Mouse (Mus musculus): Measurements from ENCODE around the gene Slc9a3r1. TPM values are rescaled to one million over a fixed set of nuclear protein-coding genes. Genes with fewer than 3 reads are reported as not detected.

Gene Slc9a3r1
- polyA plus RNA-seq, 1 experiment from 2014 or later: 37.8 TPM

DNA sequence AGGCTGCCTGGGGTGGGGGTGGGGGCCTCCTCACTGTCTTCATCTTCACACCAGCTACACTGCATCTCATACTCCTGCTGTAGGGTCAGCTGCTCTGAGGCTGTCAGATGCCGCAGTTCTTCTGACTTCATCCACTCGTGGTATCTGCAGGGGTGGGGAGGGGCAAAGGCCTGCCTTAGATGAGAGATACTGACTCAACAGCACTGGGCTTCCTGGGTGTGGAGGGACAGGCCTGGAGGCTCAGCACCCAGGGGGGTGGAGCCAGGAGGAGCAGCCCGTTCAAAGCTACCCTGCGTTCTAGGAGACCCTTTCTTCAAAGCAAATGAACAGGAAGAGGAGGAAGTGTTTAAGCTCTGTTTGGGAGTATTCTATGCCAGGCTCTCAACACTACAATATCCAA, 21.8 kb downstream of the Slc9a3r1 start:
- DNase-seq (ENCODE audit: low spot score): no peak
- 64% methylated on average over 4 of the region's 4 CpGs for WGBS
- peaks cover 36% of the 10 kb centered on the region for H3K4me1 ChIP-seq

DNA sequence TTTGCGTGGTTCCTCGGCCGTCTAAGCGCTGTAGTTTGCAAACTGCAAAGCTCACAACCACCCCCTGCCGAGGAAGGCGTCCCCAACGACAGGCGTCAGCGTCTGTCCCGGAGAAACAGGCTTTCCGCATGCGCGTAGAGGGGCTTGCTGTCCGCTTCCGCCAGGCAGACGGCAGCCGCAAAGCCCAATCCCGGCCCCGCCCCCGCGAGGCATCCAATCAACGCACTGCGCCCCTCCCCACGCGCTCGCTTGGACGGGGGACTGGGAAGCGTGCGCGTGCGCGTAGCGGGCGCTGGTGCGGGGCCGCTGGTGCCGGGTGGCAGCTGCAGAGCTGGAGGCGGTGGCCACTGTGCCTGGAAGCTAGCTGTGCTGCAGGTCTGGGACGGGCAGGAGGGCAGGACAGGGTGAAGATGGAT, 24.1 kb downstream of the Slc9a3r1 start, which contains the start of gene Tmem104:
Gene Tmem104, plus strand, starts transcription at position 264 of the 416 bp plus-strand sequence.
- DNase-seq (ENCODE audit: low spot score): peak; percentile 99
- H3K9me3 ChIP-seq (replicated peaks): no peaks in the 10 kb centered on the region
- peak within 1 kb of the TSS; percentile 87 for H3K27ac ChIP-seq (replicated peaks)
- H3K27me3 ChIP-seq (ENCODE audit: low read depth, poor library complexity, severe bottlenecking): no peaks in the 10 kb centered on the region
- H3K4me3 ChIP-seq: peak within 1 kb of the TSS; percentile 68
- peaks cover 35% of the 10 kb centered on the region for H3K4me1 ChIP-seq
- under 1% methylated on average over 39 of the region's 39 CpGs for WGBS
- H3K36me3 ChIP-seq: peaks cover 22% of the 10 kb centered on the region

More for the DNA sequence above, 21.8 kb downstream of the Slc9a3r1 start:
- H3K9me3 ChIP-seq (replicated peaks): no peaks in the 10 kb centered on the region
- H3K27me3 ChIP-seq (ENCODE audit: low read depth, poor library complexity, severe bottlenecking): no peaks in the 10 kb centered on the region
- peaks cover 17% of the 10 kb centered on the region; the same call in 1 of the 2 replicates for H3K36me3 ChIP-seq
- no peak overlapping the region for H3K27ac ChIP-seq (replicated peaks)
- H3K4me3 ChIP-seq: no peak overlapping the region

DNA sequence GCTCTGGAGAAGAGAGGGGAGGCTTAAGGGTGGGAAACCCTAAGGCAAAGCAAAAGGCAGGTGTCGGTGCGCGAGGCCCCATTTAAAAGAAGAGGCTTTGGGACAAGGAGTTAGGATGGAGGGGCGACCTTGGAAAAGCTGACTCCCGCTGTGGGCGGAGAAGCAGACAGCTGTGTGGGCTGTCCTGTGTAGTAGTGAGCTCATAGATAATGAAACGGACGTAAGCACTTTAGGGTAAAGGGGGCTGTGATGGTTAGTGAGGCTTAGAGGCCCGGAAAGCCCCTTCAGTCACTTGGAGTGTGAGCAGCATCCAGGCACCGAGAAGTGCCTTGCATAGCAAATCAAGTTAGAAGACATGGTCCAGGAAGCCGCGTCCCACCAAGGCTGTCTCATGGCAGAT, 24.6 kb downstream of the Slc9a3r1 start, which contains the start of gene Nat9:
Gene Nat9, minus strand, starts transcription at position 167 of the 400 bp plus-strand sequence.
- Histone ChIP-seq H3K4me3 (peak within 1 kb of the TSS; percentile 68), H3K36me3 (peaks cover 22% of the 10 kb centered on the region), H3K27me3 (ENCODE audit: low read depth, poor library complexity, severe bottlenecking) (no peaks in the 10 kb centered on the region), H3K4me1 (peaks cover 35% of the 10 kb centered on the region), H3K27ac (replicated peaks) (peak within 1 kb of the TSS; percentile 87), H3K9me3 (replicated peaks) (no peaks in the 10 kb centered on the region)
- DNase-seq (ENCODE audit: low spot score): no peak
- WGBS: 13% methylated on average over 12 of the region's 12 CpGs

DNA sequence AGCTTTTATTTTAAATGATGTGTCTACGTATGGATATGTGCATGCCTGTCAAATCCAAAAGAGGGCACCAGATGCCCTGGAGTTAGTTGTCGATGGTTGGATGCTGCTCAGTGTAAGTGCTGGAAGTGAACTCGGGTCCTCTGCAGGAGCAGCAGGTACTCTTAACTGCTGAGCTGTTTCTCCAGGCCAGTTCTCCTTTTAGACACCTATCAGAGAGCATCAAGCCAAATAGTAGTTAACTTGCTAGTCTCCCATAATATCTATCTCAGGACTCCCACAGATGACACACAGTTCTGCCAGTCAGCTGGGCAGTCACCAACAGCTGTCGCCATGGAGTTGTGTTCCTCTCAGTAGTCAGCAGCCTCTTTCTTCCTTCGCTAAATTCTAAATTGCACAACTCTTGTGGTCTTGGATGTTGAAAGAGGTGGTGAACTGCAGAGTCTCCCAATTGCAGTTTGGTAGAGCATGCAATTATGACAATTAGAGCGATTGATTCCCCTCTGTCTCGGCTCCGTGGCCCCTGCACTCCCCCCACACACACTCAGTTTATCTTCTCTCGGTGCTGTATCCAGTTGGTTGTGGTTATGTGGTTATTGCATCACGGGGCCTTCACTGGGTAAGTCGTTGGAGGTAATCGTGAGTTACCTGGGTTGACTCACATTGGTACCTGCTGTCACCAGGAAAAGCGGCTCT, 25.5 kb downstream of the Slc9a3r1 start:
- Histone ChIP-seq H3K4me1 (peaks cover 35% of the 10 kb centered on the region), H3K36me3 (peaks cover 18% of the 10 kb centered on the region), H3K4me3 (0 out of 2 replicates have a peak overlapping the region, but pooled peaks have one; percentile 9), H3K27me3 (ENCODE audit: low read depth, poor library complexity, severe bottlenecking) (no peaks in the 10 kb centered on the region), H3K27ac (replicated peaks) (no peak overlapping the region), H3K9me3 (replicated peaks) (no peaks in the 10 kb centered on the region)
- 89% methylated on average over 13 of the region's 13 CpGs for WGBS
- DNase-seq (ENCODE audit: low spot score): no peak

DNA sequence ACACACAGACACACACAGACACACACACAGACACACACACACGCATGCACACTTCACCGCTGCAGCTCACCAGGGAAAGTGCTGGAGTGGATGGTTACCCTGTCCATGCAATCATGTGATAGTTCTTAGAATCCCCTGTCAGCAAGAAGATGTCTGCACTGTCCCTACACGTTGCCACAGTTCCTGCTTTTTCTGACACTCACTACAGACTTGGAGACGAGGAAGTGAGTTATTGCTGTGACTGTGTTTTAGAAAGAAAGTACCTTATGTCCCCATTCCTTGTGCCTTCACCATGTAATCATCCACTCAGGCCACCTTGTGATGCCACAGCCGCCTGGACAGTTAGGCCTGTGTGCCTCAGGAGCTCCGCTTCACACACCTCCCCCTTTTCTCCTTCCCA, 26.2 kb downstream of the Slc9a3r1 start:
- Histone ChIP-seq H3K4me3 (no peak overlapping the region), H3K27ac (replicated peaks) (no peak overlapping the region), H3K9me3 (replicated peaks) (no peaks in the 10 kb centered on the region), H3K36me3 (peaks cover 18% of the 10 kb centered on the region), H3K27me3 (ENCODE audit: low read depth, poor library complexity, severe bottlenecking) (no peaks in the 10 kb centered on the region), H3K4me1 (peaks cover 35% of the 10 kb centered on the region)
- DNase-seq (ENCODE audit: low spot score): no peak
- 92% methylated on average over 6 of the region's 6 CpGs for WGBS

DNA sequence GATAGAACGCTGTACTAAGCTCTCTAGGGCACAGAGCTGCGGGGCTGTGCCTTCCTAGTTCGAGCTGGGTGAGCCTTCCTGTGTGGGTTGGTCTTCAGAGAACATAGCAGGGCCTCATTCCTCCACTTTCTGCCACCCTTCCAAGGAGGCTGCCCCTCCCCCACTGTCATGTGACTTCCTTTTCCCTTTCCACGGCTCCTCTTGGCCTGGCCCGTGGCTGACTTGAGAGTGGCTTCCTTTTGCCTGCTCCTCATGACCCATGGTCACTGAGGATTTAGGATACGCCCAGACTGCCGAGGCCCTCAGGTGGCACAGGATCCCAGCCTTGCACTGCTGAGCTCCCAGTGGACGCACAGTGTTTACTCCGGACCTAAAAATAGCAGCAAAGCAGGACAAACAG, 29.0 kb downstream of the Slc9a3r1 start:
- Histone ChIP-seq H3K27ac (replicated peaks) (no peak overlapping the region), H3K4me1 (peaks cover 22% of the 10 kb centered on the region), H3K4me3 (no peak overlapping the region), H3K9me3 (replicated peaks) (no peaks in the 10 kb centered on the region), H3K36me3 (peaks cover 21% of the 10 kb centered on the region), H3K27me3 (ENCODE audit: low read depth, poor library complexity, severe bottlenecking) (no peaks in the 10 kb centered on the region)
- WGBS: 76% methylated on average over 9 of the region's 9 CpGs
- DNase-seq (ENCODE audit: low spot score): no peak

DNA sequence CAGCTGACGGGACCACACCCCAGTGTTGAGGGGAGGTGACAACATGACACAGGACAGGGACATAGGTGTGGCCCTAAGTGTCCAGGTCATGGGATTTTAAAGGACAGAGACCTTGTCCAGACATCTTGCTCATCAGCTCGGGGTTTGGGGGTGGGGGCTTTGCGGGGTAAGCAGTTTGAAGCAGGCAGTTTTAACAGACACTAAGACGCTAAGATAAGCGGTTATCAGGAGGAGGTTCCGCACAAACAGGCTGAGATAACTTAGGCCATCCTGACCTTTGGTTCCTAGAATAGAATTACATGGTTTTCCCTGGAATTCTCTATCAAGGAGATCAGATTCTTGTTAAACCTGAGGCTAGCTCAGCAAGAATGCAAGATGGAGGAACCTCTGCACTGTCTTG, 31.6 kb downstream of the Slc9a3r1 start:
- no peak for DNase-seq (ENCODE audit: low spot score)
- Histone ChIP-seq H3K36me3 (peaks cover 25% of the 10 kb centered on the region), H3K9me3 (replicated peaks) (no peaks in the 10 kb centered on the region), H3K4me1 (peaks cover 4% of the 10 kb centered on the region; the same call in 1 of the 2 replicates), H3K27me3 (ENCODE audit: low read depth, poor library complexity, severe bottlenecking) (no peaks in the 10 kb centered on the region), H3K27ac (replicated peaks) (no peak overlapping the region), H3K4me3 (no peak overlapping the region)
- 90% methylated on average over 6 of the region's 6 CpGs for WGBS

DNA sequence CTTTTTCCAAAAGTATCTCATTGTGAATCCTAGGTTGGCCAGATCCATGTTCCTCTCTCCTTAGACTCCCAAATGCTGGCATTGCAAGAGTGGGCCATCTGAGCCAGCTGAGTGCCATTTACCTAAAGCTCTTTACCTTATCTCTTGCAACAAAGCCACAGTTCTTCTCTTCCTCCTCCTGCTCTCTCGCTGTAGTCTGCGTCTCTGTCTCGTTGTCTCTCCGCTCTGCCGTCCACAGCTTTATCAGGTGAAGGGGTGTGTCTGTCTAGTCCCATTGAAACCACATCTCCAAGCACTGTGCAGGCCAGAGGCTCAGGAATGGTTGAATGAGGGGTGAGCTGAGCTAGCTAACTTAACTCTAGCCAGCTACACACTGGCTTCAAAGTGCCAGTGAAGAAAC, 32.8 kb downstream of the Slc9a3r1 start:
- Histone ChIP-seq H3K4me3 (no peak overlapping the region), H3K4me1 (peaks cover 4% of the 10 kb centered on the region; the same call in 1 of the 2 replicates), H3K36me3 (peaks cover 20% of the 10 kb centered on the region), H3K9me3 (replicated peaks) (no peaks in the 10 kb centered on the region), H3K27ac (replicated peaks) (no peak overlapping the region), H3K27me3 (ENCODE audit: low read depth, poor library complexity, severe bottlenecking) (no peaks in the 10 kb centered on the region)
- no peak for DNase-seq (ENCODE audit: low spot score)
- 93% methylated on average over 5 of the region's 5 CpGs for WGBS

DNA sequence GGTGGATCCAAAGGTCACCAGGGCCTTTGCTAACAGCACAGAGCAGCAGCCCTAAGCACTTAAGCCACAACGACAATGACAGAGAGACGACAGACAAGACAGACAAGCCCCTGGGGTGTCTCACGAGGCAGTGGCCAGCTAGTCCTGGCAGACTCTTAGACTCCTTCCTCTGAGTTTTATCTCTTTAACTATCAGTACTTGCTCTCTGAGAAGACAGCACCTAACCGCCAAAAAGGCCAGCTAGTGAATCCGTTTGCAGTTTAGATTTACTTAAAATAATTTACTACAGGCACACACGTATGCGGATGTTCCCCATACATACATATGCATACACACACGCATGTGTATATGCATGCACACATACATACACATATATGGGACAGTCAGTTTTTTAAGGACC, 34.4 kb downstream of the Slc9a3r1 start:
- no peaks in the 10 kb centered on the region for H3K27me3 ChIP-seq (ENCODE audit: low read depth, poor library complexity, severe bottlenecking)
- H3K4me1 ChIP-seq: no peaks in the 10 kb centered on the region
- 84% methylated on average over 8 of the region's 8 CpGs for WGBS
- H3K9me3 ChIP-seq (replicated peaks): no peaks in the 10 kb centered on the region
- no peak overlapping the region for H3K4me3 ChIP-seq
- no peak for DNase-seq (ENCODE audit: low spot score)
- no peak overlapping the region for H3K27ac ChIP-seq (replicated peaks)
- H3K36me3 ChIP-seq: peaks cover 22% of the 10 kb centered on the region

DNA sequence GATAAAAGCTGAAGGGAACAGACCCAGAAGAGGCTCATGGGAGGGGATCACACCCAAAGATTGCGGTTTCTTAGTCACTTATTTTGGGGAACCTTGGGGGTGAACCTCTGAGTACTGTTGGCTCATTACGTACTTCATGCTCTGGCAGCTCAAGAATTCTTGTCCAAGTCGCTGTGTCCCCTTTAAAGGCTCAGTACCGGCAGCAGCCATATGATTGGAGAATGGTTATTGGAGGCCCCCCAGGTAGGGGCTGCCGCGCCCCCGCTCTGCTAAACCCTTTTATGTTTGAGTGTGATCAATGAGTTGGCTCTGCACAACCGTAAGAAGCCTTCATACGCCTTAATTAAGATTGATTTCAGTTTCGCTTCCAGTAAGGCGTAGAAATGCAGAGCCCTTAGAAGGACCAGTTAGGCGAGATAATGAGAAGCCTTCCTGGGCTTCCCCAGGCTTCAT, 35.8 kb downstream of the Slc9a3r1 start:
- Histone ChIP-seq H3K36me3 (peaks cover 22% of the 10 kb centered on the region), H3K4me1 (no peaks in the 10 kb centered on the region), H3K9me3 (replicated peaks) (no peaks in the 10 kb centered on the region), H3K27ac (replicated peaks) (no peak overlapping the region), H3K4me3 (no peak overlapping the region), H3K27me3 (ENCODE audit: low read depth, poor library complexity, severe bottlenecking) (0 out of 2 replicates have a peak, but pooled peaks cover 3% of the 10 kb centered on the region)
- 76% methylated on average over 12 of the region's 12 CpGs for WGBS
- DNase-seq (ENCODE audit: low spot score): no peak

DNA sequence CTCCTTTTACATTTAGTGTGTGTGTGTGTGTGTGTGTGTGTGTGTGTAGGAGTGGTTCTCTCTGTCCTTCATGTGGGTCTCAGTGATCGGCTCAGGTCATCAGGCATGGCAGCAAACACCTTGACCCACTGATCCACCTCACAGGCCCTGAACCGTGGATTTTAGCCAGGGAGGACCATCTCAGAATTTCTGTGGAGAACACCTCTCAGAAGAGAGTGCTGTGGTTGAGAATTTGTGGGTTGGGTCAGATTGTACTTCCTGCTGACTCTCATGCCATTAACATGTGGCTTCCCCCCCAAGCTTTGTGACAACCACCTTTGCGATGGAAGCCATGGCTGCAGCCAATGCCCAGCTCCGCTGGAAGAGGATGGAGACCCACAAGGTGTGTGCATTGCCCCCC, 37.4 kb downstream of the Slc9a3r1 start:
- 90% methylated on average over 4 of the region's 4 CpGs for WGBS
- Histone ChIP-seq H3K9me3 (replicated peaks) (no peaks in the 10 kb centered on the region), H3K36me3 (peaks cover 32% of the 10 kb centered on the region), H3K4me1 (no peaks in the 10 kb centered on the region), H3K4me3 (no peak overlapping the region), H3K27ac (replicated peaks) (no peak overlapping the region), H3K27me3 (ENCODE audit: low read depth, poor library complexity, severe bottlenecking) (0 out of 2 replicates have a peak, but pooled peaks cover 3% of the 10 kb centered on the region)
- no peak for DNase-seq (ENCODE audit: low spot score)

DNA sequence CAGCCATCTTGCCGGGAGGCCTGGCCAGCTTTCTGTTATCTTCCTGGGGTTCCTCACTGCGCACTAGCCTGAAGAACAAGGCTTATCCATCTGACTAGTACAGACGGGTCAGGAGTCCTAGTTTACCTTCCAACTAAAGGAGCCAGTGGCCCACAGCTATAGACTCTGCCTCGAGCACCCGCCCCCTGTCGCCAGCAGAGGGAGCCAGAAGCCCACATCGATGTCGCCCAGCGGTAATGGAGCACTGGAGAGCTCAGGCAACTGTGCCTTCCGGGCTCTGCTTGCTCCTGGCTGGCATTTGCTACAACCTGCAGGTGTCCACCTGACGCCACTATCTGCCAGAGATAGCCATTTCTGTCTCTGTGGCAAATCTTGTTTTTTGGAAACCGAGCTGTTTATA, 39.2 kb downstream of the Slc9a3r1 start:
- peaks cover 44% of the 10 kb centered on the region for H3K36me3 ChIP-seq
- peak; percentile 77 for DNase-seq (ENCODE audit: low spot score)
- H3K4me3 ChIP-seq: no peak overlapping the region
- 0 out of 2 replicates have a peak, but pooled peaks cover 3% of the 10 kb centered on the region for H3K27me3 ChIP-seq (ENCODE audit: low read depth, poor library complexity, severe bottlenecking)
- no peaks in the 10 kb centered on the region for H3K4me1 ChIP-seq
- no peak overlapping the region for H3K27ac ChIP-seq (replicated peaks)
- H3K9me3 ChIP-seq (replicated peaks): no peaks in the 10 kb centered on the region
- 15% methylated on average over 12 of the region's 12 CpGs for WGBS

DNA sequence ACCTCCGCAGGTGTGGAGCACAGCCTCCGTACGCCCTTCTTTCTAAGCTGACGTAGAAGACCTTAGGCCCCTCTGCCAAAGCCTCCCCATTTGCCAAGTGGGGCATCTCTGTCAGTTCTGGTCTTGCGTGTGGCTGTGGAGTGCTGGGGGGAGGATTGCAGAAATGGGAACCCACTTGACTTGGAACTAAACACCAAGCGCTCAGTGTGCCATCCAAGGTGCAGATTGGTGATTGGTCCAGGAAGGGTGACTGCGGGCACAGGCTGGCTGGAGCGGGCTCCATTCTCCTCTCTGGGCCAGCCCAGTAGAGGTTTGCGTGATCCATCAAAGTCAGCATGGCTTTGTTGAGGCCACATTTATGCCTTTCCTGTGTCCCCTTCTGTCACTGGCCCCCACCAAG, 39.6 kb downstream of the Slc9a3r1 start:
- Histone ChIP-seq H3K4me1 (no peaks in the 10 kb centered on the region), H3K27me3 (ENCODE audit: low read depth, poor library complexity, severe bottlenecking) (0 out of 2 replicates have a peak, but pooled peaks cover 3% of the 10 kb centered on the region), H3K27ac (replicated peaks) (no peak overlapping the region), H3K36me3 (peaks cover 44% of the 10 kb centered on the region), H3K4me3 (no peak overlapping the region), H3K9me3 (replicated peaks) (no peaks in the 10 kb centered on the region)
- no peak for DNase-seq (ENCODE audit: low spot score)
- 95% methylated on average over 9 of the region's 9 CpGs for WGBS

All from midbrain, embryonic 10.5 days (tissue).